Mouse (Mus musculus): ENCODE measurements around the gene Lzts3.

- peak; percentile 35 for TF ChIP-seq CTCF (IDR thresholded peaks at IDR 0.05)
- no peak for TF ChIP-seq EP300 (IDR thresholded peaks at IDR 0.05; ENCODE audit: insufficient read depth, low read depth, low read length)
Observed at GRCm38 (mm10) chr2:130664102-130664701, 21.6 kb upstream of the Lzts3 start, which contains the start of gene Ddrgk1.
